ENCODE assay signal across 10 mouse cellular contexts in the genomic region with DNA sequence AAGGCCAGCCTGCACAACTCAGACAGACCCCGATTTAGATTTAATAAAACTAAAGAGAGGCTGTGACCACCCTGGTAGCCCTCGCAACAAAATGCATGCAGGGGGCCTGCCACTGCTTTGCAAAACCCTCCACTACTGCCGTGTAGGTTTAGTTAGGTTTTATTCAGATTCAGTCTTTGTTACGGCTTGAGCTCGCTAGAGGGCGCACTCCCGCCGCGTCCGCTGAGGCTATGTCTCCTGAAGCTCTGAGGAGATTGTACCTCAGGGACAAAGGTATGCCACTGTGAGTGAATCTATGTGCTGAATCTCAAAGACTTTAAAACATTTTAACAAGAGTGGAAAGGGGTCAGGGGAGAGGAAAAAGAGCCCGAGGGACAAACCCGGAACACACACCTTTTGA. TPM values are rescaled to one million over a fixed set of nuclear protein-coding genes. Genes with fewer than 3 reads are reported as not detected.
DNase-seq lines count a peak whose midpoint lies in the region; ATAC-seq lines count a peak whose summit lies in the region.
"Had no signal": no experiment of that assay in that cellular context is flagged by ENCODE, and none has a peak within 500 bp of the region (broad histone marks: within the 10 kb centered on the region; RNA-seq: fewer than 3 reads in every experiment).

No protein-coding gene starts in this region.

- no peaks in the 10 kb centered on the region for H3K36me3 ChIP-seq in forebrain, embryonic 10.5 days (replicated peaks)
- H3K36me3 ChIP-seq in forebrain, embryonic 15.5 days, result no peaks in the 10 kb centered on the region
- no peaks in the 10 kb centered on the region for H3K36me3 ChIP-seq in forebrain, embryonic 13.5 days (ENCODE audit: poor library complexity, severe bottlenecking)
- H3K36me3 ChIP-seq in midbrain, embryonic 11.5 days (ENCODE audit: control insufficient read depth, insufficient read depth, low read length), result no peaks in the 10 kb centered on the region
- H3K36me3 ChIP-seq: hindbrain, embryonic 15.5 days had no signal

- H3K9ac ChIP-seq in forebrain, embryonic 15.5 days (replicated peaks), result no peak overlapping the region
- no peak overlapping the region for H3K9ac ChIP-seq in forebrain, embryonic 13.5 days
- no peak overlapping the region for H3K9ac ChIP-seq in midbrain, embryonic 11.5 days (ENCODE audit: low read length)
- H3K9ac ChIP-seq: hindbrain, embryonic 15.5 days had no signal

- no peak for ATAC-seq in forebrain, embryonic 15.5 days (replicated peaks)
- peak; percentile 63; the same call in 1 of the 2 replicates for ATAC-seq in forebrain, embryonic 13.5 days
- ATAC-seq in midbrain, embryonic 11.5 days (ENCODE audit: low FRiP score), result no peak

- H3K9me3 ChIP-seq in forebrain, embryonic 10.5 days, result no peaks in the 10 kb centered on the region
- H3K9me3 ChIP-seq in forebrain, embryonic 15.5 days, result no peaks in the 10 kb centered on the region
- H3K9me3 ChIP-seq in forebrain, embryonic 13.5 days (replicated peaks), result no peaks in the 10 kb centered on the region
- H3K9me3 ChIP-seq in midbrain, embryonic 11.5 days (ENCODE audit: control insufficient read depth, low read length), result no peaks in the 10 kb centered on the region
- H3K9me3 ChIP-seq: hindbrain, embryonic 15.5 days had no signal

- H3K27me3 ChIP-seq in forebrain, embryonic 10.5 days (ENCODE audit: poor library complexity, severe bottlenecking), result no peaks in the 10 kb centered on the region
- no peaks in the 10 kb centered on the region for H3K27me3 ChIP-seq in forebrain, embryonic 15.5 days
- H3K27me3 ChIP-seq in forebrain, embryonic 13.5 days, result no peaks in the 10 kb centered on the region
- no peaks in the 10 kb centered on the region for H3K27me3 ChIP-seq in midbrain, embryonic 11.5 days (ENCODE audit: control insufficient read depth, insufficient read depth, low read length)
- H3K27me3 ChIP-seq: hindbrain, embryonic 15.5 days had no signal

- peak; percentile 18 for DNase-seq in forebrain, embryonic 10.5 days (ENCODE audit: extremely low spot score, low spot score)
- peak; percentile 33 for DNase-seq in 3T3-L1 (ENCODE audit: low read depth, low spot score)
- peak; percentile 66 for DNase-seq in adrenal gland, postnatal 25 days
- DNase-seq in layer of hippocampus, postnatal 25 days (ENCODE audit: extremely low spot score in 1 of 2, low spot score in 1 of 2), result peak; percentile 20 to 55
- DNase-seq in midbrain, embryonic 11.5 days (ENCODE audit: low spot score, missing footprints), result peak; percentile 89
- DNase-seq in telencephalon, adult 2 months (ENCODE audit: low read depth, low spot score), result peak; percentile 1

- no peaks in the 10 kb centered on the region for H3K4me1 ChIP-seq in forebrain, embryonic 10.5 days
- no peaks in the 10 kb centered on the region for H3K4me1 ChIP-seq in forebrain, embryonic 15.5 days
- H3K4me1 ChIP-seq in forebrain, embryonic 13.5 days, result no peaks in the 10 kb centered on the region
- H3K4me1 ChIP-seq in midbrain, embryonic 11.5 days (ENCODE audit: control insufficient read depth, insufficient read depth, low read length), result no peaks in the 10 kb centered on the region
- H3K4me1 ChIP-seq: hindbrain, embryonic 15.5 days had no signal

- H3K4me2 ChIP-seq in forebrain, embryonic 15.5 days (replicated peaks), result no peak overlapping the region
- H3K4me2 ChIP-seq in forebrain, embryonic 13.5 days, result no peak overlapping the region
- no peak overlapping the region for H3K4me2 ChIP-seq in midbrain, embryonic 11.5 days
- H3K4me2 ChIP-seq: hindbrain, embryonic 15.5 days had no signal

- H3K4me3 ChIP-seq in forebrain, embryonic 10.5 days, result no peak overlapping the region
- H3K4me3 ChIP-seq in forebrain, embryonic 15.5 days, result no peak overlapping the region
- H3K4me3 ChIP-seq in forebrain, embryonic 13.5 days, result no peak overlapping the region
- H3K4me3 ChIP-seq in midbrain, embryonic 11.5 days (ENCODE audit: low read depth, low read length), result no peak overlapping the region
- H3K4me3 ChIP-seq: hindbrain, embryonic 15.5 days had no signal

- no peak overlapping the region for H3K27ac ChIP-seq in forebrain, embryonic 10.5 days
- H3K27ac ChIP-seq in forebrain, embryonic 15.5 days (replicated peaks), result no peak overlapping the region
- H3K27ac ChIP-seq in forebrain, embryonic 13.5 days, result no peak overlapping the region
- H3K27ac ChIP-seq in midbrain, embryonic 11.5 days (ENCODE audit: low read depth, low read length), result no peak overlapping the region
- H3K27ac ChIP-seq: hindbrain, embryonic 15.5 days had no signal

- 17% methylated on average over 12 of the region's 12 CpGs for WGBS in forebrain, embryonic 10.5 days
- WGBS in forebrain, embryonic 15.5 days, result 16% methylated on average over 12 of the region's 12 CpGs
- 18% methylated on average over 12 of the region's 12 CpGs for WGBS in forebrain, embryonic 13.5 days
- 17% methylated on average over 12 of the region's 12 CpGs for WGBS in midbrain, embryonic 11.5 days

RNA-seq across cellular contexts. Expression of a gene that starts 0.7 kb away (rescaled TPM):
- not detected in 2 replicates for polyA plus RNA-seq in forebrain, embryonic 10.5 days (2016; fragmentation: Nextera tagmentation; extraction: Ambion mirVana)
- not detected in 2 replicates for polyA plus RNA-seq in forebrain, embryonic 15.5 days (2015; fragmentation: Nextera tagmentation; extraction: Ambion mirVana)
- total RNA-seq in adrenal gland, postnatal 25 days (2021), result not detected in 2 replicates
- polyA plus RNA-seq in forebrain, embryonic 13.5 days (2015; fragmentation: Nextera tagmentation; extraction: Ambion mirVana), result not detected in 2 replicates
- not detected for total RNA-seq in layer of hippocampus, postnatal 25 days (2021)
- polyA plus RNA-seq in midbrain, embryonic 11.5 days (2014; fragmentation: Nextera tagmentation; extraction: Ambion mirVana), result not detected in 2 replicates
- polyA plus RNA-seq: hindbrain, embryonic 15.5 days; stomach, embryonic 14.5 days had no signal

RNA-seq across cellular contexts. Expression of a gene that starts 18.0 kb away (rescaled TPM):
- not detected in 2 replicates for polyA plus RNA-seq in forebrain, embryonic 10.5 days (2016; fragmentation: Nextera tagmentation; extraction: Ambion mirVana)
- polyA plus RNA-seq in forebrain, embryonic 15.5 days (2015; fragmentation: Nextera tagmentation; extraction: Ambion mirVana), result not detected in 2 replicates
- not detected in 2 replicates for total RNA-seq in adrenal gland, postnatal 25 days (2021)
- polyA plus RNA-seq in forebrain, embryonic 13.5 days (2015; fragmentation: Nextera tagmentation; extraction: Ambion mirVana), result not detected in 2 replicates
- total RNA-seq in layer of hippocampus, postnatal 25 days (2021), result not detected
- not detected in 2 replicates for polyA plus RNA-seq in midbrain, embryonic 11.5 days (2014; fragmentation: Nextera tagmentation; extraction: Ambion mirVana)
- polyA plus RNA-seq: hindbrain, embryonic 15.5 days; stomach, embryonic 14.5 days had no signal

RNA-seq across cellular contexts. Expression of a gene that starts 26.5 kb away (rescaled TPM):
- not detected in 2 replicates for polyA plus RNA-seq in forebrain, embryonic 10.5 days (2016; fragmentation: Nextera tagmentation; extraction: Ambion mirVana)
- polyA plus RNA-seq in forebrain, embryonic 15.5 days (2015; fragmentation: Nextera tagmentation; extraction: Ambion mirVana), result not detected in 2 replicates
- total RNA-seq in adrenal gland, postnatal 25 days (2021), result not detected in 2 replicates
- not detected in 2 replicates for polyA plus RNA-seq in forebrain, embryonic 13.5 days (2015; fragmentation: Nextera tagmentation; extraction: Ambion mirVana)
- not detected for total RNA-seq in layer of hippocampus, postnatal 25 days (2021)
- polyA plus RNA-seq in midbrain, embryonic 11.5 days (2014; fragmentation: Nextera tagmentation; extraction: Ambion mirVana), result not detected in 2 replicates
- polyA plus RNA-seq: hindbrain, embryonic 15.5 days; stomach, embryonic 14.5 days had no signal

RNA-seq across cellular contexts. Expression of a gene that starts 36.8 kb away (rescaled TPM):
- polyA plus RNA-seq in forebrain, embryonic 10.5 days (2016; fragmentation: Nextera tagmentation; extraction: Ambion mirVana), result not detected in 2 replicates
- polyA plus RNA-seq in forebrain, embryonic 15.5 days (2015; fragmentation: Nextera tagmentation; extraction: Ambion mirVana), result not detected in 2 replicates
- total RNA-seq in adrenal gland, postnatal 25 days (2021), result not detected in 2 replicates
- polyA plus RNA-seq in forebrain, embryonic 13.5 days (2015; fragmentation: Nextera tagmentation; extraction: Ambion mirVana), result not detected in 2 replicates
- total RNA-seq in layer of hippocampus, postnatal 25 days (2021), result not detected
- not detected in 2 replicates for polyA plus RNA-seq in midbrain, embryonic 11.5 days (2014; fragmentation: Nextera tagmentation; extraction: Ambion mirVana)
- polyA plus RNA-seq: hindbrain, embryonic 15.5 days; stomach, embryonic 14.5 days had no signal

RNA-seq across cellular contexts. Expression of a gene that starts 41.3 kb away (rescaled TPM):
- polyA plus RNA-seq in forebrain, embryonic 10.5 days (2016; fragmentation: Nextera tagmentation; extraction: Ambion mirVana), result not detected in 2 replicates
- polyA plus RNA-seq in forebrain, embryonic 15.5 days (2015; fragmentation: Nextera tagmentation; extraction: Ambion mirVana), result not detected in 2 replicates
- total RNA-seq in adrenal gland, postnatal 25 days (2021), result not detected in 2 replicates
- polyA plus RNA-seq in forebrain, embryonic 13.5 days (2015; fragmentation: Nextera tagmentation; extraction: Ambion mirVana), result not detected in 2 replicates
- not detected for total RNA-seq in layer of hippocampus, postnatal 25 days (2021)
- polyA plus RNA-seq in midbrain, embryonic 11.5 days (2014; fragmentation: Nextera tagmentation; extraction: Ambion mirVana), result not detected in 2 replicates
- polyA plus RNA-seq: hindbrain, embryonic 15.5 days; stomach, embryonic 14.5 days had no signal

Comparison
In these comparisons a context has a peak if more than half of its experiments do, and no peak if none do; other contexts are left out.
1. DNase-seq: peak in every context shown above with its lines; median percentile 89 in midbrain, embryonic 11.5 days; 66 in adrenal gland, postnatal 25 days; 38 in layer of hippocampus, postnatal 25 days; 33 in 3T3-L1; 18 in forebrain, embryonic 10.5 days; 1 in telencephalon, adult 2 months.